Mouse (Mus musculus) kidney, adult 9 months (tissue): Measurements from ENCODE around the gene Ces3a.

Experiments
- DNase-seq: peaks from one replicate; pipeline ENCODE4 v3.0.0; 2022

The Ces3a gene

GRCm38 (mm10) chr8:105102101-105102785 is 53.8 kb downstream of the Ces3a start:
- DNase-seq = peak; percentile 60

DNA sequence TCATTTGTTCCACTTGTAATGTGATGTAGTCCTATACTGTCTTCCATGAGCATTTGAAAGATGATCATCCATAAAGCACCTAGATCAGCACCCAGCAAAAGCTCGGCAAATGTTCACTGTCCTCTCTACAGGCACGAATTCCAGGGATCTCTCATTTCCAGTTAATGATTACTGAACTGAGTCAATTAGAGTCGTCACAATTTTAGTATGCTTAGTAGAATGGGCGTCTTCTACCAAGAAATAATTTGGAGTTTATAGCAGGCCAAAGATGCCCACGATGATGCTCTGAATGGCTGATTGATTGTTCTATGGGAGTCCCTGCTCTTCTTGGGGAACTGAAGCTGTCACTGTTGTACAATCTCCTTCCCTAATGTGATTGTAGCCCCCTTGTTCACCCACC is 55.3 kb downstream of the Ces3a start:
- DNase-seq = peak; percentile 56

DNA sequence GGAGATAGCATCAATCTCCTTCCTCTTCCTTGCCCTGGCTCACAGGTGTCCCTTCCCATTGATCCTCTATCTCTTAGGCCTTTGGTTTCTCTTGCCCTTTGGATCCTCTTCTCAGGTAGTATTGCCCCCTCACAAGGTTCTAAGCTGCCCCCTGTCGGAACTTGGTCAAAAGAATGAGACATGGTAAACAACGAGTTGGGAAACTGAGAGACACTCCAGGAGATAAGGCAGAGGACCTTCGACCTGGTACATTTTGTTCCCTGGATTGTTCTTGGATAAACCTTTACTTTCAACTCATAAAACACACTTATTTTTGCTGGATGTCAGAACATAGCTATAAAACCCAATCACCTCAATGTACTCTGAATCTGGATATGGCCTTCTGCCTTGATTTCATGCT is 55.8 kb downstream of the Ces3a start:
- peak; percentile 13 for DNase-seq
